7 mouse cellular contexts compared by ENCODE assay signal in the genomic region with DNA sequence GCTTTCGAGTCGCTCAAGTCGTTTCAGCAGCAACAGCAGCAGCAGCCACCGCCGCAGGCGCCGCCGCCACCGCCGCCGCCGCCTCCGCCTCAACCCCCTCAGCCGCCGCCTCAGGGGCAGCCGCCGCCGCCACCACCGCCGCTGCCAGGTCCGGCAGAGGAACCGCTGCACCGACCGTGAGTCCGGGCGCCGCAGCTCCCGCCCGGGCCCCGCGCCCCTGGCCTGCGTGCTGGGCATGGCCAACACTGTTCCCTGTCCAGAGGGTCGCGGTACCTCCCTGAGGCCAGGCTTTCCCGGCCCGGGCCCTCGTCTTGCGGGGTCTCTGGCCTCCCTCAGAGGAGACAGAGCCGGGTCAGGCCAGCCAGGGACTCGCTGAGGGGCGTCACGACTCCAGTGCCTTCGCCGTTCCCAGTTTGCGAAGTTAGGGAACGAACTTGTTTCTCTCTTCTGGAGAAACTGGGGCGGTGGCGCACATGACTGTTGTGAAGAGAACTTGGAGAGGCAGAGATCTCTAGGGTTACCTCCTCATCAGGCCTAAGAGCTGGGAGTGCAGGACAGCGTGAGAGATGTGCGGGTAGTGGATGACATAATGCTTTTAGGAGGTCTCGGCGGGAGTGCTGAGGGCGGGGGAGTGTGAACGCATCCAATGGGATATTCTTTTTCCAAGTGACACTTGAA. TPM values are rescaled to one million over a fixed set of nuclear protein-coding genes. Genes with fewer than 3 reads are reported as not detected.
DNase-seq lines count a peak whose midpoint lies in the region; ATAC-seq and TF ChIP-seq lines count a peak whose summit lies in the region.

No protein-coding gene starts in this region.

- peak overlapping the region; percentile 89 for H3K4me2 ChIP-seq in forebrain, embryonic 11.5 days (ENCODE audit: low read depth, low read length, severe bottlenecking)
- peak overlapping the region; percentile 82 for H3K4me2 ChIP-seq in heart, postnatal 0 days (ENCODE audit: low read depth, low read length)
- peak overlapping the region; percentile 98 for H3K4me2 ChIP-seq in liver, embryonic 16.5 days (ENCODE audit: low read depth, low read length)

- TF ChIP-seq EP300 in heart, postnatal 0 days (IDR thresholded peaks at IDR 0.05; ENCODE audit: low read depth): no peak

- under 1% methylated on average over 54 of the region's 54 CpGs for WGBS in forebrain, embryonic 11.5 days
- 0% methylated on average over 40 of the region's 54 CpGs for WGBS in heart, postnatal 0 days
- WGBS in large intestine, adult 2 months: 1% methylated on average over 53 of the region's 54 CpGs
- under 1% methylated on average over 41 of the region's 54 CpGs for WGBS in liver, embryonic 16.5 days (ENCODE audit: insufficient replicate concordance)
- under 1% methylated on average over 47 of the region's 54 CpGs for WGBS in olfactory bulb, adult 2 months

- H3K4me3 ChIP-seq in forebrain, embryonic 11.5 days (ENCODE audit: low read depth, low read length): peak overlapping the region; percentile 97
- peak overlapping the region; percentile 81 for H3K4me3 ChIP-seq in heart, postnatal 0 days (ENCODE audit: low read depth, low read length)
- peak overlapping the region; percentile 99 for H3K4me3 ChIP-seq in liver, embryonic 16.5 days (ENCODE audit: low read depth, low read length)
- peak overlapping the region; percentile 89 for H3K4me3 ChIP-seq in olfactory bulb, adult 2 months (ENCODE audit: insufficient read depth, low read depth, low read length)

- no peak for TF ChIP-seq POLR2A in olfactory bulb, adult 2 months (IDR thresholded peaks at IDR 0.05; ENCODE audit: insufficient read depth, low read depth, low read length)

- no peaks in the 10 kb centered on the region for H3K27me3 ChIP-seq in forebrain, embryonic 11.5 days (ENCODE audit: control insufficient read depth, insufficient read depth, low read length)
- no peaks in the 10 kb centered on the region for H3K27me3 ChIP-seq in heart, postnatal 0 days (ENCODE audit: control insufficient read depth, insufficient read depth, low read length)
- H3K27me3 ChIP-seq in liver, embryonic 16.5 days (ENCODE audit: control insufficient read depth, insufficient read depth, low read depth, low read length): no peaks in the 10 kb centered on the region

- H3K4me1 ChIP-seq in forebrain, embryonic 11.5 days (replicated peaks; ENCODE audit: control insufficient read depth, insufficient read depth, low read length): no peaks in the 10 kb centered on the region; the same call in 1 of the 2 replicates
- peaks cover 7% of the 10 kb centered on the region for H3K4me1 ChIP-seq in heart, postnatal 0 days (ENCODE audit: control insufficient read depth, insufficient read depth)
- peaks cover 25% of the 10 kb centered on the region for H3K4me1 ChIP-seq in liver, embryonic 16.5 days (ENCODE audit: control insufficient read depth, low read depth, low read length)
- peaks cover 5% of the 10 kb centered on the region for H3K4me1 ChIP-seq in olfactory bulb, adult 2 months (ENCODE audit: control insufficient read depth, insufficient read depth, low read length)

- H3K27ac ChIP-seq in forebrain, embryonic 11.5 days (ENCODE audit: low read depth, low read length): peak overlapping the region; percentile 87
- peak overlapping the region; percentile 90 for H3K27ac ChIP-seq in heart, postnatal 0 days (ENCODE audit: low read depth)
- peak overlapping the region; percentile 89 for H3K27ac ChIP-seq in liver, embryonic 16.5 days (ENCODE audit: low read length)
- peak overlapping the region; percentile 84 for H3K27ac ChIP-seq in olfactory bulb, adult 2 months (ENCODE audit: insufficient read depth, low read depth, low read length)

- H3K9me3 ChIP-seq in forebrain, embryonic 11.5 days (ENCODE audit: control insufficient read depth, low read length): no peaks in the 10 kb centered on the region
- no peaks in the 10 kb centered on the region for H3K9me3 ChIP-seq in heart, postnatal 0 days (replicated peaks; ENCODE audit: control insufficient read depth, low read length)
- H3K9me3 ChIP-seq in liver, embryonic 16.5 days (replicated peaks; ENCODE audit: control insufficient read depth, low read length): no peaks in the 10 kb centered on the region

- H3K36me3 ChIP-seq in forebrain, embryonic 11.5 days (ENCODE audit: control insufficient read depth, insufficient read depth, low read length): no peaks in the 10 kb centered on the region
- no peaks in the 10 kb centered on the region for H3K36me3 ChIP-seq in heart, postnatal 0 days (replicated peaks; ENCODE audit: control insufficient read depth, insufficient read depth, low read length)
- no peaks in the 10 kb centered on the region for H3K36me3 ChIP-seq in liver, embryonic 16.5 days (ENCODE audit: control insufficient read depth, insufficient read depth)

- peak overlapping the region; percentile 92 for H3K9ac ChIP-seq in forebrain, embryonic 11.5 days (ENCODE audit: low read length)
- H3K9ac ChIP-seq in heart, postnatal 0 days (replicated peaks; ENCODE audit: low read depth, low read length): peak overlapping the region; percentile 73
- peak overlapping the region; percentile 100 for H3K9ac ChIP-seq in liver, embryonic 16.5 days (ENCODE audit: low read depth, low read length)

- DNase-seq in MN1 (ENCODE audit: low spot score): peak; percentile 75
- DNase-seq in c-Kit-negative CD71-positive TER-119-positive erythroid progenitor cells, embryonic 14.5 days (ENCODE audit: low read depth, low spot score): peak; percentile 42
- no peak for DNase-seq in forebrain, embryonic 11.5 days (ENCODE audit: low spot score)
- DNase-seq in heart, postnatal 0 days (ENCODE audit: low spot score): peak; percentile 66
- DNase-seq in large intestine, adult 2 months (ENCODE audit: low read depth, low spot score): peak; percentile 8

- TF ChIP-seq CTCF in heart, postnatal 0 days (IDR thresholded peaks at IDR 0.05; ENCODE audit: low read depth): no peak
- TF ChIP-seq CTCF in olfactory bulb, adult 2 months (IDR thresholded peaks at IDR 0.05; ENCODE audit: insufficient read depth, low read depth, low read length): no peak

- peak; percentile 54 for ATAC-seq in forebrain, embryonic 11.5 days (replicated peaks; ENCODE audit: low FRiP score)
- ATAC-seq in heart, postnatal 0 days (ENCODE audit: insufficient read depth, low read depth): peak; percentile 36
- ATAC-seq in liver, embryonic 16.5 days (ENCODE audit: low read depth): peak; percentile 42

RNA-seq across cellular contexts. Expression of gene Htt, which starts 0.5 kb away (rescaled TPM):
- 21.2 and 22.4 TPM in 2 replicates for polyA plus RNA-seq in forebrain, embryonic 11.5 days (2014; fragmentation: Nextera tagmentation; extraction: Ambion mirVana)
- total RNA-seq in heart, postnatal 0 days (2014; rRNA removed; ENCODE audit: low replicate concordance): 16.1 and 16.9 TPM in 2 replicates
- polyA plus RNA-seq in heart, postnatal 0 days (2015; fragmentation: Nextera tagmentation; extraction: Ambion mirVana): 2.3 and 2.5 TPM in 2 replicates
- 8.3 and 12.8 TPM in 2 replicates for polyA plus RNA-seq in large intestine, adult 2 months (2012; rRNA removed)
- polyA plus RNA-seq in liver, embryonic 16.5 days (2015; fragmentation: Nextera tagmentation; extraction: Ambion mirVana): 4.4 and 4.9 TPM in 2 replicates
- polyA plus RNA-seq in olfactory bulb, adult 2 months (2012; ENCODE audit: insufficient read depth, insufficient read length, low replicate concordance, missing spikeins): 45.7 TPM in 1 of 2 replicates, not detected in the other
